Mouse (Mus musculus) cerebellum, postnatal 10 days (tissue): ENCODE measurements around the gene Bcas3.
A peak's percentile ranks its signal among the peaks of the same experiment; 100 is the strongest.

Experiments used
- DNase-seq, 2 experiments: peaks; one replicate each; pipeline ENCODE4 v3.0.0; 2021; ENCODE audit warnings: mixed read lengths in 2 of 2

Bcas3 gene

GRCm38 (mm10) chr11:85543311-85543710, 190.3 kb downstream of the Bcas3 start:
- DNase-seq: no peak

DNA sequence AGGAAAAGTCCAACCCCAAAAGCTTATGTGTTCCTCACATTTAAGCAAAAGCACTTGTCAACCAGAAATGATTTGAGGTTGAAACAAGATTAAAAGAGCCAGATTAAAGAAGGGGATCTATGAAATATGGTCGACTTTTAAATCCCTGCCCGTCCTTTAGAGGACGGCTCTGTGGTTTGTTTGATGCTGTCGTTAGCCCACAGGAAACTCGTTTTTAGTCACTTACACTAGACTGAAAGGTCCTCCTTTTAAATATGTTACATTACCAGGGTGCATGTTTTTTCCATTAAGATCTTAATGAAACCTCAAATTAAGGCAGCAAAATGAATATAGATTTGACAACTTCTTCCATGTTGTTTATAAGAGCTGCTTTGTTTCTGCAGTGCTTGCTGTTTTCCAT, 192.6 kb downstream of the Bcas3 start:
- DNase-seq: no peak

- no peak for DNase-seq
Observed at GRCm38 (mm10) chr11:85547966-85548365, 195.0 kb downstream of the Bcas3 start.

DNA sequence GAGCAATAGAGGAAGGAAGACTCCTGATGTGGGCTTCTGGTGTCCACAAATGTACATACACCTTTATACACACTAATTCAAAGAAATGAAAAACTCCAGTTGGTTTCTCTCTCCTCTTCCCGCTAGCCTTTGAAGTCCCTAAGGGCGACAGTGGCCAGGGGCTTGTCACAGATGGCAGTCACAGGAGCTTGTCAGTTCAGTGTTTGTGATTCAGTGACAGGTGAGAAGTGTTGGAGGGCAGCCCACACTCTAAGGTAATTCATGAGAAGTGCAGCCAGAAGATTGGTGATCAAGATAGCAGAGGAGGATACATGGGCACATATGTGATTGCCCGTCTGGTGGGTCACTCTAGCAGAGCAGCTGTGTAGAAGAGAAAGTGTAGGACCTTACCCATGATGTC, 196.7 kb downstream of the Bcas3 start:
- peak; percentile 29 to 58 for DNase-seq

DNA sequence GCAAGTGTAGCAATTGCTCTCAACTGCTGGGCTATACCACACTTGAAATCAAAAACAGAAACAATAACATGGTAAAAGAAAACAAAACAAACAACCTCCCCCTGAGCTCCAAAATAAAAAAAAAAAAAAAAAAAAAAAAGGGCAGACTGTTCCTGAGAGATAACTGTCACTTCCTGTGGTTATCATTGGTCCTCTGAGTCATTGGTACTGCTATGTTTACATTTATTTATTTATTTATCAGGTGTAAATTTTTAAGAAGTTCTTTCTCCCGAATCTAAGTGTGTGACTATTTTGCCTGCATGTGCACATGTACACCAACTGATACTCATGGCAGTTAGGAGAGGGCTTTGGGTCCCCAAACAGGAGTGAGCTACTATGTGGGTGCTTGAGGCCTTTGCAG, 202.1 kb downstream of the Bcas3 start:
- DNase-seq: no peak

- DNase-seq: no peak
Observed at GRCm38 (mm10) chr11:85555721-85556120, 202.8 kb downstream of the Bcas3 start.

GRCm38 (mm10) chr11:85565068-85565467, 212.1 kb downstream of the Bcas3 start:
- no peak for DNase-seq

DNA sequence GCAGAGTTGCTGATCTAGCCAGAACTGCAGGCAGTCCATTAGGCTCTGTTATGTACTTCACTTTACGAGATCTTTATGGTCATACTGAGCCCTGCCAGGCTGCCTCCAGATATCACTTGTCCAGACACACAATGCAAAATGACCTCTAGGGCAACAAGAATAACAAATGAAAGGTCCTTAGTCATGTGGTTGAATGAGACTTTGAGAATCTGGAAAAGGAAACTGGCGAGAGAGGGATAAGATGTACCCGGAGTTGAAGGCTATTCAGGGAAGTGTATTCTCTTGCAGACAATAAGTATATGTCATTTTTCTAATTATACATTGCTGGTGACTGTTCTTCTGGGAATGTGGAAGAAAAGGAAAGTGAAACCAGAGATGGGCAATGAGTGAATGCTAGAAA, 218.1 kb downstream of the Bcas3 start:
- no peak for DNase-seq

DNA sequence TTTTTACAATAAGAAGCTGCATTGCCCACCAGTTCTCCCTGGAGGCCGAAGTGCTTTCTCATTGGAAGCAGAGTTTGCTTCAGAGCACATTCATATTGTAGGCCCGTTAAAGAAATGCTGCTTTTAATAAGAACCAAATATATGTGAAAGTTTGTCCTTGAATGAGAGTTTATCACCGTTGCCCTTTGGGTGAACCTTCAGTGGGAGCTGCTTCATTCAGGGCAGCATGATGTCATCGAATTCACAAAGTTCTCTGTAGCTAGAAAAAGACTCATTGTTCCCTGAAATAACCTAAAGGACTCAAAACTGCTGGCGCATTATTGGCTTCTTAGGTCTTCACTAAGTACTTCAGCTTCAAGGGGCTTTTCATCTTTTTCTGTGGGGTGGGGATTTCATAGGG, 219.0 kb downstream of the Bcas3 start:
- DNase-seq: no peak

DNA sequence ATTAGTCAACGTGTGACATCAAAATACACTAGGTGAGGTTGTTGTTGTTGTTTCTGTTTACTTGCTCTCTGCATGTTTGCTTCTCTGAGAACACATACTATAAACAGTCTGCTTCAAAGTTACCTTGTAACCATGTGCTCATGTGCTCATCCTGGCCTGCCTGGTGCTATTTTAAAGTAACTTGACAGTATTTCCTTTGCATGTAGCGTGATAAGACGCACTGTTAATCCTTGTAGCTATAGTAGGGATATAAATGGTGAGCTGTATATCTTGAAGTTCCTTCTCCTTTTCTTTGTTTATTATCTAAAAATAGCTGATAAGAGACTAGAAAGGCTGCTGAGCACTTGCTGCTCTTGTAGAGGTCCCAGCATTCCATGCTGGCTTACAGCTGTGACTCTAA, 219.6 kb downstream of the Bcas3 start:
- DNase-seq: no peak

DNA sequence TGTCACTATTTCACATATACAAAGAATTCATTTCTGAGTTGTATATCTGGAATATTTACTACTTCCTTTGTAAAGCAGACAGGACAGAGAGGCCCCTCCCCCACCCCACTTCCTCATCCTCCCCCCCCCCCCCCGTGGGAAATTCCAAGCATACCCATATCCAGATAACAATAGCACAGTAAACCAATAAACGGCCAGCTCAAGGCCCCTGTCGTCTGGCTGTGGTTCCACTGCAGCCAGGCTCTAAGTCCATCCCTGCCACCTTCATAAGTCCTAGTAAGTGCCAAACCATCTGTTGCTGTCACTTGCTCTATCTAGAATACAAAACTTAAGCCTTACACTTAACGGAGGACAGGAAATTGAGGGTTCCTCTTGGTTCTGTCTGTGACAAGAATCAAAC, 221.5 kb downstream of the Bcas3 start:
- no peak for DNase-seq

GRCm38 (mm10) chr11:85577816-85578645, 225.1 kb downstream of the Bcas3 start:
- DNase-seq: peak in 1 of 2 experiments; percentile 7

DNA sequence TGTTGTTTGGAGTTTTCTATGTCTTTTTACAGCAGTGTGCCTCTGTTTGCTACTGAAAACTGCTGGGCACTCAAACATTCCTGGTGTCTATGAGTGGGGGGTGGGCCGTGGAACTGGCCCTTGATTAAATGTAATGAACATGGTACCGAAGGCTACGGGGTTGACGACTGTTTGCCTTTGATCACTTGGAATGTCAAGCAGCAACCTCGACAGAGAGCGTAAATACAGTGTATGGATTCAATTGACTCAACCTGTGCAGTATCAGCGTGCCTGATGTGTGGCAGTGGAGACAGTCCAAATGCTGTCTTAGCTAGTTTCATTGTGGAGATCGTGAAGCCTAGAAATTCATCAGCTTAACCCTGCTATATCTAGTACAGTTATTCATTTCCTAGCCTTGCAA, 231.1 kb downstream of the Bcas3 start:
- DNase-seq: no peak

DNA sequence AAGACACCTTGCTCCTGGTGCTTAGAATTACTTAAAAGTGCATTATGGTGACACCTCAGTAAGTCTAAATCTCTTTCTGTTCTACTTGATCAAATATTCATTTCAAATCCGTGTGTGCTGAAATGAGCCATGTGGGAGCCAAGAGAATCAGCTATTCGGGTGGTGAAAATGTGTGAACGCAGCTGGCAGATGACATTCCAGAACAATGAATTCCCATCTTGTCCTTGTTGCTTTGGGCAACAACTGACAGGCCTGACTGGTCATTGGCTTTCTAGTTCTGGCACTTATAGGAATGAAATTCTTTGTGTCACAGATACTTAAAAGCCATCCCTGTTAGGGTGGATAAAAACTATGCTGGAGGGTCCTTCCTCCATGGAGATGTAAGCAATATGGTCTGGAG, 240.7 kb downstream of the Bcas3 start:
- no peak for DNase-seq

DNA sequence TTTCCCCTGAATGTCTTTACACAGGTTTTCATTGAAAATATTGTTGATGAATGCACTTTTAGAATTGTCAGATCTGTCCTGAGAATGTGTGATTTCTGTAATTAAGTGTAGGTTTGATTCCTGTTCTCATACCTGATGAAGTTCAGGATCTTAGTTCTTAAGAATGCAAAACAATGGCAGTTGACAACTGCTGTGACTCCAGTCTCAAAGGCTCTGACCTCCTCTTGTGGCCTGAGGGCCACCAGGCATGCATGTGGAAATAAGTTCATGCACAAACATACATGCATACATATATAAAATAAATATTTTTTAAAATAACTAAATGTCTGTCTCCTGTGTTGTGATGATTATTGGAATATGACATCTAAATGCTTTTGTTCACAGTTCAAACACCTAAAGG, 246.3 kb downstream of the Bcas3 start:
- no peak for DNase-seq

GRCm38 (mm10) chr11:85603546-85604322, 250.8 kb downstream of the Bcas3 start:
- DNase-seq: no peak

DNA sequence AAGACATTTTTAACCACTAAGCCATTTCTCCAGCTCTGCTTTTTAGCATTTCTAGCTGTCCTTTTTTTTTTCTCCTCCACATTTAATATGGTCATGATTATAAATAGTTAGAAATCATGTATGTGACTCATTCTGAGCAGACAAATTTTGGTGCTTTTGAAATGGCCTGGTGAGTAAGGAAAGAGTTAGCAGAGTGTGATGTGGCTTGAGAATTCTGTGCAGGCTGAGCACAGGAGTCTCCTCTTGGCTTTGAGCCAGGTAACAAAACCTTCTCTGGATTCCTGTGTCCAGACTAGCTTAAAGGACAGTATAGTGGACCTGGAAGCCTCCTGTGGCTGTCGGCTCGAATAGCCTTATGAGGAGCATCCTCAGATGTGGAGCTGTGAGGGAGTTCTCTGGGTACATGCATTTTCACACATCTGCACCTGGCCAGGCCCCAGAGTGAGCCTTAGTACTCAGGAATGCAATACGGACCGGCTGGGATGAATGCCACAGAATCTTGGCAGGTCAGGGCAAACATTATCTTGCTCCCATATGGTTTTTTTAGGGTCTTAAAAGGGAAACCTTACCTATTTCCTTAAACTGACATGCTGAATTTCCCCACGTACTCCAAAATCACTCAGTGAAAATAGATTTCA, 256.5 kb downstream of the Bcas3 start:
- peak; percentile 46 to 55 for DNase-seq

DNA sequence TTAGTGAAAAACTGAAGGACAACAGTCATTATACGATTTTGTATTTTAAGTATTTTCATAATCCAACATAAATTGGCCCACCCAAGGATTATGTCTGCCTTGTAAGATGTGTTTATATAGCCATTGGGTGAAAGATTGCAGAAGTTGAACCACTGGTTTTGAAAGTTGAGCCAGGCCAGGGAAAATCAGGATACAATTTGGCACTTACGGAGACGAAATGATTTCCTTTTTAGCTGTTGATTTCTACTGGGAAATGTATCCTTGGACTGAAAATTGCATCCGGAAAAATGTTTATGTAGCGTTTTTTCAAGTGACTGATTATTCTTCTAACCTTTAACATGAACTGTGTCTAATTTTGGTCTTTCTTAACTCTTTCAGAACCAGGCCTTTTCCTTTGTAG, 260.1 kb downstream of the Bcas3 start:
- DNase-seq: no peak

GRCm38 (mm10) chr11:85613586-85613985, 260.6 kb downstream of the Bcas3 start:
- no peak for DNase-seq

DNA sequence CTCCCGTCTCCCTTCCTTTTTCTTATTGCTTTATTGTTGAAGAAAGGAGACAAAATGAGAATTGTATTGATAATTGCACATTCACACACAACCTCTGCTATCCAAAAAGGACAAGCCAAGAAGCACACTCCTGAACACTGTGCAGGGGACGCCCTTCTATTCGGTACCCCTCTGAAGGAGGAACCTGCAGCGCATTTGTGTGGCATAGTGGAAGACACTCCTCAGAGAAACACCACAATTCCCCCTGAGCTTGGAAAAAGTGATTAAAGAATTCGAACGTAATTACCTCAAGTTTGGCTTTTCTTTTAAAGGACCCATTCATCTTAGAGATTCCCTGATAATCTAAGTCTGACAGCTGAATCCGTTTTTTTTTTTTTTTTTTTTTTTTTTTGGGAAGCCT, 261.5 kb downstream of the Bcas3 start:
- DNase-seq: no peak

DNA sequence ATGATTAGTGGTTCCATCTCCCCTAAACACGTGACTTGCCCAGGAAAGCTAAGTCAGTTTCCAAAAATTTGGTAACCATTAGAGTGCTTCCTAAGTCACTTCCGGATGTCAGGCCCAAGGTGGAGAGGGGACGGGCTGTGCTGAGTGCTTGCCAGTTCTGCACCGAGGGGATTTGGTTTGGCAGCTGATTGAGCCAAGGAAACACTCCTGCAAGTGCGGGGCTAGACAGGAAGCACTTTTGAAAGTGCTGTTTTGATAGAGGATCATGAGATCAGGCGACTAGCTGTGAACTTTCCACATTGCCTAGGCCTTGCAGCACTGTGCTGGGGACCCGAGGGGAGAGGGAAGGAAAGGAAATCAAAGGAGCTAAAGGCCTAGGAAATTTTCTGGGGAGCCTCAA, 262.5 kb downstream of the Bcas3 start:
- peak in 1 of 2 experiments; percentile 23 for DNase-seq

DNA sequence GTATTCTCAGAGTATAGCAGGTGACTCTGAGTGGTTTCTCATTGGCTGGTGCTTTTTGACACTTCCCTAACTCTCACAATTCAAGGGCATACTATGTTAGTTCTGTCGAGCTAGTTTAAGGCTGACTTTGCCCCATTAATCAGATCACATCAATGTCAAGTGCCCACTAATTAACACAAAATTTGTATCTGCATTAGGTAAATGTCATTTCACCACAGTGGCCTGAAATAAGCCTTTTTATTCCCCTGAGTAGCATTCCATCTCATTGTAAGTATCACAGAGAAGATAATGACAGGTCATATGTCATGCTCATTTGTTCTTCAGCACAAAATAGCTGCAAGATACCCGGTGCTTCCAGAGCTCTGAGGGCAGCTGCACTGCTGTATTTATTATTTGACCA, 268.5 kb downstream of the Bcas3 start:
- no peak for DNase-seq

- DNase-seq: peak; percentile 66 to 73
Observed at GRCm38 (mm10) chr11:85621994-85622393, 269.0 kb downstream of the Bcas3 start.

DNA sequence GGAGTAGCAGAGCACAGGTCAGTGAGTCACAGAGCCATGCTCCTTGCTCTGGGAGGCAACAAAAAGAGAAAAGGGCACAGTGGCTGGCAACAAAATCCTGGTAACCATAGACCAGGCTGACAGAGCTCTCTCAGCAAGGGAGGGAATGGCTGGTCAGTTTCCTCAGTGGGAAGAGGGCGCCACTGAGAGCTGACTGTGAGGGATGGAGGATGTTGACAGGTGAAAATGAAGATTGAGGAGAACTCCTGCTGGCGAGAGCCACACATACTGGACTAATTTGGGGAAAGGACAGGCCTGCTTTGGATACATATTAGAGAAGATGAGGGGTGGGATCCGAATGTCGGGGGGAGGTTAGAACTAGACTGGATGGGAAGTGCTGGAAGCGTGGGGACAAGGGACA, 272.2 kb downstream of the Bcas3 start:
- DNase-seq: no peak
